Mouse (Mus musculus): ENCODE data around the gene Zbtb26. TPM values are rescaled to one million over a fixed set of nuclear protein-coding genes. Genes with fewer than 3 reads are reported as not detected.

Zbtb26 gene
- total RNA-seq, 2 experiments from 2014 or later = 8.6 to 9.5 TPM

Other genes starting within 250 kb of the Zbtb26 start
- not detected for gene Olfr366, start 231.6 kb downstream of the Zbtb26 start, total RNA-seq (2021)
- gene Olfr368, start 116.6 kb downstream of the Zbtb26 start, total RNA-seq (2021) = not detected
- 10 to 100 TPM; 27.0 to 28.4 TPM for gene Pdcl, start 83.8 kb downstream of the Zbtb26 start, total RNA-seq (2021)
- gene Rc3h2, start 20.2 kb downstream of the Zbtb26 start, total RNA-seq (2021) = 10 to 100 TPM; 80.3 to 83.2 TPM
- 10 to 100 TPM; 14.9 to 15.1 TPM for gene Zbtb6, start within 50 bp of the Zbtb26 start, total RNA-seq (2021)
- 10 to 100 TPM; 90.4 to 93.1 TPM for gene Rabgap1, start 144 bp upstream of the Zbtb26 start, total RNA-seq (2021)
- gene Gpr21, start 73.2 kb upstream of the Zbtb26 start, total RNA-seq (2021) = 1 to 10 TPM; 1.8 to 3.7 TPM